Mouse (Mus musculus): ENCODE measurements around the gene Zfp36l2. TPM values are rescaled to one million over a fixed set of nuclear protein-coding genes. Genes with fewer than 3 reads are reported as not detected.

Zfp36l2 gene
- polyA plus RNA-seq, 2 experiments from 2014 or later: 31.3 to 64.3 TPM

DNA sequence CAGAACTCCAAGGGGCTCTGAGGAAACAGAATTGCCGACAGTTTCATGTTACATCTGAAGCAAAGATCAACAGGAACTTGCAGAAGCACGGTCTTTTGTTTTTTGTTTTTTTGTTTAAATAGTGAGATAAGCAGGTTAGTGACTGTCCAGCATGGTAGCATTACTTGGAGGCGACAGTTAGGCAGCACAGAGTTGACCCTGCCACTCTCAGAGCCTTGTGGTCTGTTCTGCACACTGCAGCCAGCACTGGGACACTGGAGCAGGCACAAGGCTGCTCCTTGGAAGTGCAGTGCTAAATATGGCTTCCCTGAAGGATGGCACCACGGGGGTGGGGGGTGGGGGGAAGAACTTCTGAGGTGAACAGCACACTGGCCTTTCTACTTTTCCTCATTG, 7.3 kb upstream of the Zfp36l2 start:
- no peak for ATAC-seq

DNA sequence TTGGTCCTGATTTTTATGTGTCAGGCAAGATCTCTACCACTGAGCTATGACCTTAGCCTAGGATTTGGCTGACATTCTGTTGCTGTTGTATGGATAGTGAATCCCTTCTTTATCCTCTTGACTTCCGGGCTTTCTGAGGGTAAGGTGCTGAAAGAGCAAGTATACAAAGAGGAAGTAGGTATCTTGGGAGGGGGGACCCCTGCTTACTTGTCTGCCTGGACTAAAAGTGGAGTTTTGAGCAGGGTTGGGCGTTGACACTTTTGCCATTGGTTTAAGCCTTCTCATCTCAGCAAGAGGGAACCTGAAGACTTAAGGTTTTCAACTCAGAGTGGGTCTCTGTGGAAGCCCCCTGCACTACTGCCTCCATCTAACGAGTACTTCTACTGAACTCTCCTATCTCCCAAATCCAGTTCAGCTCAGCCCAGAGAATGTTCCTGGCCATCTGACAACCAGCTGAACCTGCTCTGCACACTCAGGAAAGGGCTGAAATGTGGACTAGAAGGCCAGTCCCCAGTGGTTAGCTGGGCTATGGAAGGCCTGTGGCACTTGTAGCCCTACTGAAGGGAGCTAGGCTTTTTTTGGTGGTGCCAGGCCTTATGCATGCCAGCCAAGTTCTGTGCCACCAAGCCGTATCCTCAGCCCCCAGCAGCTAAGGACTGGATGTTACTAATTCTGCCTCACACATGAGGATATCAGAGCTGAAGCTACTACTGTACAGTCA, 6.7 kb upstream of the Zfp36l2 start:
- ATAC-seq: no peak

DNA sequence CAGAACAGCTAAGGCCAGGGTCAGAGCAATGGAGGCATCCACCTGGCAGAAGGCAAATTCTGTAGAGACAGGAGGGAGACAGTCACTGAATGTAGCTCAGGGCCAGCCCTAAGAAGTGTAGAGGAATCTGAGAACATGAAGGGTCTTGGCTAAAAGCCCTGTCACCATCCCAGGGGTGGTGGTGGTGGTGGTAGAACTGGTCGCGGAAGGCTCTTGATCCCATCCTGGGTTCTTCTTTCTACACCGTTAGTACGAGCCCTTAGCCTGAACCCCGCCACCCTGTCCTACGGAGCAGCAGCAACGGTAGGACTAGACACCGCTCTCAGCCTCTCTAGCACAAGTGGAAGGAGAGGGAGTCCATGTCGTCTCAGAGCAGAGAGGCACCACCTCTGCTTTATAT, 5.7 kb upstream of the Zfp36l2 start:
- no peak for ATAC-seq

DNA sequence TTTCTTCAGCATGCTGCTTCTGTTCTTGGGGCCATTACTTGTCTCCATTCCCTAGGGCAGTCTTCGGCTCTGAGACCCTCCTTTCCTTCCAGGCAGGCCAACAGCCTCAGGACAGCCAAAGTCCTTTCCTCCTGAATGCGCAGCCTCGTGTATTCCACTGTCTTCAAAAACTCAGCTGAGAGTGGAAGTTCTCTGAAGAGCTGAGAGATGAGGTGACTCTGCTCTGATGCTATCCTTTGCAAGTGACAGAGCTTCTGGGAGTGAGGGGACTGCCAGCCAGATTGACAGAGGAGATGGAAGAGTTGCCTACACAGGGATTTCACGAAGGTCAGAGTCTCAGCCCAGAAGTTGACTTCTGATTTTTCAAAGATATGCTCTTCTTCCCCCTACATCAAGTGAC, 4.2 kb upstream of the Zfp36l2 start:
- ATAC-seq: no peak

DNA sequence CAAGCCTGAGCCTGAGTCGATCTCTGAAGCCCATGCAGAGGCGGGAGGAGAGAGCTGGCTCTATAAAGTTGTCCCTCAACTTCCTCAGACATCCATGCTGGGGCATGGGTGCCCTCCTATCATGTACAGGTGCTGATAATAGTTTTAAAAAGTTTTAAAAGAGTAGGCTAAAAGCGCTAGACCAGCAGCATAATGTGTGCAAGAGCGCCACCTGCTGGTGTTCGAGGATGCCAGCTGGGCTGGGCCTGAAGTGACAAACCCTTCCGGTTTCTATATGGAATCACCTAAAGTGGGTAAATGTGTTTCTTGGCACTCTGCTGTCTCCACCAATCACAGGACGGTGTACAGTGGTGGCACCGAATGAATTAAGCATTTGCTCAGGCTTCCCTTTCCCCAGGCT, 3.1 kb upstream of the Zfp36l2 start:
- peak; percentile 16 for ATAC-seq

DNA sequence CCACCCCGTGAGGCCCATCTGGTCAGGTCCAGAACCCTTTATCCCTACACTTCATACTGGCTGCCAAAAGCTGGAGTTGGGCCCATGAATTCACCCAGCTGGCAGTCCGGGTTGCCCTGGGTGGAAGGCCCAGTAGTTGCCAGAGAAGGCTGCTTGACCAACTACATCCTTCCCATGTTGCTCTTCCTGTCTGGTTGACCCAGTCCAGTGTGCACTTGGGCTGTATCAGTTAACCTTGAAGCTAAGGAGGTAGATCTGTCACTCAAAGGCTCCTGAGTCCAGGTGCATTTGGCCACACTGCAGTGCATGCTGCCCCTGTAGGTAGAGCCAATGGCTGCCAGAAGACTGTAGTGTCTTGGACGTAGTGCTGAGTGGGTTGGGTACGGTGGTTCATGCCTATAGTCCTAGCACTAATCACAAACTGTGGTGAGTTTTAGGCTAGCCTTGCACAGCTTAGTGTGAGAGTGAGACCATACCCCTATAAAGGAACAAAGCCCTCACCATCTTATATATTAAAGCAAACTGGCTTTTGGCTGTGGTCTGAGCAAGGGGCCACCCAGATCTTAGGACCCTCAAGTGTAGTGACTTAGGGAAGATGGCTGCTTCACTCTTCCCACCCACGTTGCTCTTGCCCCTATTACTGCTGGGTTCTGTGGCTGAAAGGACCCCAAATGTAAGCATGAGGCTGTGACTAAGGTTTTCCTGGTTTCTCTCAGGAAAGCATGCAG, 1.5 kb upstream of the Zfp36l2 start:
- ATAC-seq: no peak

DNA sequence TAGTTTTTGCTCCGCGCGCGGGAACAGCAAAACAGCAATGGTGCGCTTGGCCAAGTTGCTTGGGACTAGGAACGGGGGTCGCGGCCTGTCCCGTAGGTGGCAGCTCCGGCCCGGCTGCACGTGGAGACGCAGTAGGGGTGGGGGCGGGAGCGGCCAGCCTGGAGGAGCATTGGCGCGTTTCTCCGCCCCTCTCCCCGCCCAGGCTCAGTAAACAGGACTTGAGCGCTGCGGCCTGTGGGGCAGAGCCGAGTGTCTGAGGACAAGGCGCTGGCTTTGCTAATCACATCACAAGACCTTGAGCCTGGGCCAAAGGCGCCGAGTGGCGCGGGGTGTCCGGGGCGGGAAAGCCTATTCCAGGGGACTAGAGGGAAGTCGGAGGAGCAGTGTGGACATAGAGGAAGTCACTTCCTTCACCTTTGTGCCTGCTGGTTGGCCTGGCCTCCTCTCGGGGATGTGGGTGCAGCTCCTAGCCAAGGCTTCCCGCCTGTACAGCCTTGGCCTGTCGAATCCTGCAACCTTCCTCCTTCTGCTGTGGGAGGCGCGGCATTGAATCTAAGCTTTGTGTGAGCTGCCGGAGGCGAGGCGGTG, 721 bp upstream of the Zfp36l2 start:
- no peak for ATAC-seq

DNA sequence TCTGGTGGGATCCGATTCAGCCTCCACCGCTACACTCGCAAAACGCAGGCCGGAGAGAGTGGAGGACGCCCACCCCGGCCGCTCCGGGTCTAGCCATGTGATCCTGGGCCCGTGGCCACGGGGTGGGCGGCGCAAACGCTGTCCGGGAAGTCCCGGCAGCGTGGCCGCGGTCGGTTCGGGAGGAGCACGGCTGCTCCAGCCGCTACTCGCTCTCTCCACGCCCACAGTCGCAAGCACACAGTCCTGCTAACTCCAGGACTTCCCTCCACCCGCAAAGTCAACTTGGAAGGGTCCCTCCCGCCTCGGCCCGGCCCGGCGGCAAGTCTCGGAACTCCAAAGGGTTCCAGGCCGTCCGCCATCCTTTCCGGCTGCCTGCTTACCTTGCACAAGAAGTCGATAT, 483 bp downstream of the Zfp36l2 start:
- peak; percentile 2 for ATAC-seq

DNA sequence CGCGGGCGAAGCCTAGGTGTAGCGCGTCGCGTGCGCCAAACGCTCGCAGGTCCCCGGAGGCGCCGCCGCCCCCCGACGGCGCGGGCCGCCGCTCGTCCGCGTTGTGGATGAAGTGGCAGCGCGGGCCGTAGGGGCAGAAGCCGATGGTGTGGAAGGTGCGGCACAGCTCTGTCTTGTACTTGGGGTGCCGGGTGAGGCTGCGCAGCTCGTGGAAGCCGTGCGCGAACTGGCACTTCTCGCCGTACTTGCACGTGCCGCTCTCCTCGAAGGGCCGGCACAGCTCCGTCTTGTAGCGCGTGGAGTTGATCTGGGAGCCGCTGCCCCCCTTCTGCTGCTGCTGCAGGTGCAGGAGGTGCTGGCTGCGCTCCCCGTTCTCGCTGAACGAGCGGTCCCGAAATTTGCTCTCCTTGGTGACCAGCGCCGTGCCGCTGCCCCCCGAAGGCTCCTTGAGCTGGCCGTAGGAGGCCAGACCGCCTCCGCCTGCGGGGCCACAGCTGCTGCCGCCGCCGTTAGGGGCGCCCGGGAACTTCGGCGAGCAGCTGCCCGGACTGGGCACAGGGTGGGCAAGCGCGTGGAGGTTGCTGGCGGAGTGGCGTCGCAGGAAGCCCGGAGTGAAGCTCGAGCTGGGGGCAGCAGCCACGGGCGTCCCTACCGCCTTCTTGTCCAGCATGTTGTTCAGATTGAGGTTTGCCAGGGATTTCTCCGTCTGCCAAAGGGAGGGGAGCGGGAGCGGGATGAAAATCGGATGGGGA, 1.1 kb downstream of the Zfp36l2 start:
- no peak for ATAC-seq

DNA sequence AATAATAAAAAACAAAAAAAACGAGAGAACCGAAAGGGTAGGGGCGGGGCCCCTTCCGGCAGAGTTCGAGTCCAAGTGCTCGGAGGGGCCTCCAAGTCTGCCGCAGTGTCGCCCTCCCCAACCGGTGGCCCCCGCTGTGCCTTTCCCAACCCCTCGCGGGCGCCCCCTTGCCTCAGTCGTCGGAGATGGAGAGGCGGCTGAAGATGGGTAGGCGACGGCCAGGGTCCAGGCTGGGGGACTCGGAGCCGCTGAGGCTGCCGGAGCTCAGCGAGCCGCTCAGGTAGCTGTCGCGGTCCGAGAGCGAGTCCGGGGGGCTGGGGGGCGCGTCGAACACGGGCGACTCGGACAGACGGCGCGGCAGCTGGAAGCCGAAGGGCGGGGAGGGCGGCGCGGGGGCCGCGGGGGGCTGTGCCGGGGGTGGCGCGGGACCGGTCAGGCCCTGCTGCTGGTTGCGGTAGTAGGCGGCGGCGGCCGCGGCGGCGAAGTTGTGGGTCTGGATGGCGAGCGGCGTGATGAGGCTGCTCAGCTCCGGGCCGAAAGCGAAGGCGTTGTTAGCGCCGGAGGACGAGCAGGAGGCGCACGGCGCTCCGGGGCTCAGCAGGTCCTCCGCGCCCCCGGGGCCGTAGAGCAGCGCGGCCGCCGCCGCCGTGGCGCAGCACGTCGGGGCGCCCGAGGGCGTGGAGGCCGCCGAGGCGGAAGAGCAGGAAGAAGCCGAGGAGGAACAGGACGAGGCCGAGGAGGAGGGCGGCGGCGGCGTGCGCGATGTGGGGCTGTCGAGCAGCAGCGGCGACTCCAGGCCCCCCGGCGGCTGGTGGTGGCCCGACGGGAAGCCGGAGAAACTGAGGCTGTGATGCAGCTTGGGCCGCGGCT, 1.9 kb downstream of the Zfp36l2 start:
- ATAC-seq: no peak

DNA sequence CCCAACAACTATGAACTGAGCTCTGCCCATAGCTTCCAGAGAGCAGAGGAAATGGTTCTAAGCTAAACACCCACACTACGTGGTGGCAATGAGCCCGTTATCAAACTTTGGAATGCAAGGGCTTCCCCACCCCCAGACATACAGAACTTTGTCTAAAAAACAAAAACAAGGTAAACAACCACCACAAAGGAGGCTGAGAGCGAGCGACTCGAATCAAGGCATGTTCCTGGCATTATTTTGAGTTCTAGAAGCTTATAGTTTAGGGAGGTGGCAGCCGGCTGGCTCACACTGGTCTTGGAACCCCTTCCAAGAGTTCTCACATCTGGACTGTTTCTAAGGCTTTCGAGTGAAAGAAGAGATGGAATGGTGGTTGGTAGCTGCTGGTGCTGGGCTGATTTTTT, 2.7 kb downstream of the Zfp36l2 start:
- ATAC-seq: no peak

DNA sequence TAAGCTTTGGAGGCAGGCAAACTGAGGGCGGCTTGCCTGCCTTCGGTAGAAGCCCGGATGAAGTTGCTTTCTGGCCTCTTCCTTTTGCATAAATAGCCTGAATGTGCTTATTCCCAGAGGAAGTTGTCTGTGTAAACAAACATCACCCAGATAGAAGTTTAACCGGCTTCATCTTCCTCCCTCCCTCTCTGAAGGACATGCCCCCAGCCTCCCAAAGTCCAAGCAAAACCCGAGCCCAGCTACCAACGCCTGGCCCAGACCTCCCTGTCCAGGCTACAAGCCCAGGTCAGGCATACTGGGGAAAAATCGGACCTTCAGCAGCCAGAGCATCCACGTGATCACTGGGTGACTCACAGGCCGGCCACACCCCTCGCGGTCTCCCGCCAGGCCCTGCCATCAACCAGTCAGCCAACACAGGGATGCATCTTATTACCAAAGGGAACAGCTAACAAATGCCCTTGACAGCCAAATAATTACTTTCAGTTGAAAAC, 4.4 kb downstream of the Zfp36l2 start:
- no peak for ATAC-seq

DNA sequence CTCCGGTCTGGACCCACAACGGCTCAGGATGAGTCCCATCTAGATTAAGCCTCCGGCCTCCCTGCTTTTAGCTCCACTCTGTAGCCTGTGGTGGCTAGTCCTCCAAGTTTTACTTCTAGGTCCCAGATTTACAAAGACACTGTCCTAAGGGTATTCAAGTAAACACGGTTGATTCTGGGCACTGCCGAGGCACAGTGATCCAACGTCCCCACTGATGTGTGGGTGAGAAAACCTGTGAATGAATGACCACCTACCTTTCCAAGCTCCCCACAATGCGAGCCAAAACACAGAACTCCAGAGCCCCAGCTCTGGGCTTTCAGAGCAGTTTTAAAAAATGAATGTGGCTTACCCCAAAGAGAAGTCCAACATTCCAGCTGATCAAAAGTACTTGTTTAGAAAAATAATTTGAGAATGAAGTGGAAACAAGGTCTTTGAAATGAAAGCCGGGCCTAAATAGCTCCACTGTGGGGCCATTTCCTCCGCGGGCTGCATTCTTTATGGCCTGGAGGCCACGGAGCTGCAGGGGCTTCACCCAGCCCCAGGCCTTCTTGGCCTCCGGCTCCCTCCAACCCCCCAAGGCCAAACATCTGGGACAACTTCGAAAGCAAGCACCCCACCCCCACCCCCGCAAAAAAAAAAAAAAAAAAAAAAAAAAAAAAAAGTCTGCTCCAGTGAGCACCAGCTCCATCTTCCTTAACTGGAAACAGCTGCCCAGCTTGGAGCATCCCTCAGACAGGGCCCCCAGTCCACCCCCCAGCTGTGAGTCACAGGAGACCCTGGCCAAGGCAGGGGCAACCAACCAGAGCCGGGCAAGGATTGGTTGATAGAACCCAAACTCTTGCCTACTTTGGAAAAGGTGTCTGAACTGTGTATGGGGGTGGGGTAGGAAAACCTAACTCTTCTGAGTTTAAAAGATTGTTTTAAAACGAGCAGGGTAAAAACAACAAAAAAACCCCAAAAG, 5.2 kb downstream of the Zfp36l2 start:
- no peak for ATAC-seq

DNA sequence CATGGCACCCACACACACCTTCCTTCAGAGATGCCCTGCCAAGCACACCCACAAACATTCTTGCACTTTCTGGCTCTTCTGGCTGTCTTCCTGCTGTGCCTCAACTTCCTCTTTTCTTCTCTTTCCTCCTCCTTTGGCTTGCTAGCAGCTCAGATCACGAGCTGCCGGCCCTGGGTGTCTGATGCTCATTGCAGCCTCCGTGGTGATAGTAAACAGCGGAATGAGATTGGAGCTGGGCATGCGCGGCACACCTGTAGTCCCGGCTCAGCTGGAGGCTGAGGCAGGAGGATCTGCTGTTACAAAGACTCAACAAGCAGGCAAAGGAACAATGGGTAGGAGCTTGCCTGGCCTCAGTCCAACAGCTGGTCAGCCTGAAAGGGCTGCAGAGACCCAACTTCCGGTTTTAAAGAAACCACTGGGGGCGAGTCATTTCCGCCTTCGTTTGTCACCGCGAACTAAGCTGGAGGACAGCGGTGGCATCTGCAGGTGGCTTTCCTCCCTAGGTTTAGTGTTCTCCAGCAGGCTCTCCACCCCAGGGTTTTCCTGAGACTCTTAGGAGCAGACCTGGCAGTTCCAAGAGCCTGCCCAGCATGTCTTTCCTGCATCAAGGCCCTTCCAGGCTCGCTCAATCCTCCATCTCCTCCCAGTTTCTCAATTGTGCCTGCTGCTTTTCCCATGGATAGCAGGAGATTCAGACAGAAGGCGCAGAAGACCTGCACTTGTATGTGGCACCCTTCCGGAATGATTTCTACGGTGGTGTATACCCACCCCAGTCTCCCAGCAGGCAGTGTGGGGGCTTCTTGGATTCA, 6.0 kb downstream of the Zfp36l2 start:
- peak; percentile 13 for ATAC-seq

DNA sequence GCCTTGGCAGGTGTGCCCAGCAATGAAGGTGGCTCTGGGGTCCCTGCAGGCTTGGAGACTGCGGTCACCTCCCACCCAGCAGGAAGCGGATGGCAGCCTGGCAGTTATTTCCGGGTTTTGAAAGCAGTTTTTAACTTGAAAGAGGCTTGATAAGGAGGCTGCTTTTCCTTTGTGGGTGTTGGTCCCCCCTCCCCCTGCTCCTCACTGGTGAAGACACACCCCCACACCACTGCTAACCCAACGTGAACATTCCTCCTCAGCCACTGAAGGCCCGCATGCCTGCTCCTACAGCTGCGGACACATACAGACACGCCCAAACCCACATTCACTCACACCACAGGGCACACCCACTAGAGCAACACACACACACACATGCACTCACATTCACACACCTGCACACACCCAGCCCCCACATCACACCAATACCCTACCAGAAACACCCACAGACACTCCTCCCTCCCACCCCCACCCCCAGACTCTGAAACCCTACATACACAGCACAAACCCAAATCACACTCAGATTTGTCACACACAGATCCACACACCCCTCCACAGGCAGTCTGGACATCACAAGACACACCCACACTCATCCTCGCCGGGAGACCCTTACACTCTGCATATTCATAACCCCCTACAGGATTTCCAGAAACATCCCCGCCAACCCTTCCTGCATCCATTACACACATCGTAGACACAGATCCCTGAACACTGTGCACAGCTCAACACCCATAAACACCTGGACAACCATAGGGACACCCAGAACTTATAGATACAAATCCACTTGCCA, 6.8 kb downstream of the Zfp36l2 start:
- ATAC-seq: peak; percentile 52

DNA sequence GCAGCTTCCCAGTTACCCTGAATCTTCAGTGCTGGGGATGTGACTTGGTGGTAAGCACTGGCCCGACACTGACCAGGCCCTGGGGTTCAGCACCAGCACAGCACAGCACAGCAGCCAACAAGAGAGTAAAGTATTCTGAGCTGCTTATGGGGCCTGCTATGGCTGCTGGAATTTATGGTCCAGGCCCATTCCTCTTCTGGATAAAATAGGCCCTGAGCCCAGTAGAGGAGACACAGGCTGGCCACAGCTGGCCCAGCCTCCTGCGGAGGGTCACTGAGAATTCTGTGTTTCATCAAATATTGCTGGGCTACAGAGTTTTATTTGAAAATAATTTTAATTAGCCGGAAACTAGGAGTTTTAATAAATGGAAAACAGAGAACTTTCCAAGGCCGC, 7.8 kb downstream of the Zfp36l2 start:
- no peak for ATAC-seq

DNA sequence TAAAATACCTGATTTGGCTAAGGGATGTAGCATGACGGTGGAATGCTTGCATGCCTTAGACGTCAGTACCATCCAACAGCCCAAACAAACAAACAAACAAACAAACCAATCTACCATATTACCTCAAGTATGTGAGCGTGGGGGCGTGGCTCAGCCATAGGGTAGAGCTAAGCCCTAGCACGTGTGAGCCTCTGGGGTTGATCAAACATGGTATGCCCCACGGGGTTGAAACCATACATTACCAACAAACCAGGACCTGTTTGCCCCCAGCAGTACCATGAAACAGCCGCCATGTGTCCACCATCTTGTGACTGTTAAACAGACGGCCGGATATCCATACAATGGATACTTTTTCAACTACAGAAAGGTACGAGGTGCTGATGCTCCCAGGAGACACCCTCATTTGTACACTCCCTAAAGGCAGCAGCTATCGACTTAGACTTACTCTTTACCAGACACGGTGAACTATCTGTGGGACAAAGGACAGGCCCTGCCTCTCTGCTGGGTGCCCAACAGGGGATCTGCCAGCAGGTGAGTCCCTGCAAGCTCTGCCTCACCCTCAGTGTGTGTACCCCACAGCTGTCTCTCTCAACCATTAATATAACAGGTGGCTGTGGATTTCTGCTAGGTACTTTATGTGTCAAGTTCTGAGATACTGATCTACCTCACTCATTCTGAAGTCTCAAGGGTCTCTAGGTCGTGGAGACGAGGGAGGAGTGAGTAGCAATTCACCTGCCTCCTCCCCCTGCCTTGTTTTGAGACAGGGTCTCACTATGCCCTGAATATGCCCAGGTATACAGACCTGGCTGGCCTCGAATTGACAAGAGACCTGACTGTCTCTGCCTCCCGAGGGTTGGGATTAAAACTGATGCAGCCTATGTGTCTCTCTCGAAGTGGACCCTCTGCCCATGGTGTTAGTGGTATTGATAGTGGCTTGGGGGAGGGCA, 8.4 kb downstream of the Zfp36l2 start:
- ATAC-seq: no peak

DNA sequence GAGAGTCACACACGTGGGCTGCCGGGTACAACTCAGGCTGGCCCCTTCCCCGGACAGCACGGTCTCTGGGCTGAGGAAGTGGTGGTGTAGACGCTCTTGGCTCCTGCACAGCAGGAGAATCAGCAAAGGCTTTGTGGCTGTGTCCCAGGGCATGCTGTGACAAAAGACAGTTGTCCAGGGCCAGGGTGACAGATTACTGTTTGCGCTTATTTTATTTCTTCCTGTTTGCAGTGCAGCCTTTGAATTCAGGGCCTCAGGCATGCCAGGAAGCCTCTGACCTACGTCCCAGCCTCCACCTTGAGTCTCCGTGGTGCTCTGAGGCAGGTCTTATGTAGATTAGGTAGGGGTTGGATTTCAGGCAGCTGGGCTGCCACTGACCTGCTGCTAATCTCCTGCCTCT, 10.3 kb downstream of the Zfp36l2 start:
- ATAC-seq: no peak
